Mouse (Mus musculus): Measurements from ENCODE around the gene Cdk9. TPM values are rescaled to one million over a fixed set of nuclear protein-coding genes. Genes with fewer than 3 reads are reported as not detected.

Cdk9 gene
- polyA plus RNA-seq, 1 experiment from 2014 or later, result 73.4 TPM

GRCm38 (mm10) chr2:32714117-32714986, 1.5 kb upstream of the Cdk9 start:
- H3K4me1 ChIP-seq (replicated peaks), result peaks cover 36% of the 10 kb centered on the region
- no peak for ATAC-seq (ENCODE audit: low FRiP score, low read depth)
- peak overlapping the region; percentile 85 for H3K4me2 ChIP-seq
- H3K4me3 ChIP-seq, result peak overlapping the region; percentile 86; the same call in 1 of the 2 replicates
- WGBS, result 63% methylated on average over 11 of the region's 11 CpGs
- H3K36me3 ChIP-seq, result peaks cover 9% of the 10 kb centered on the region
- H3K9me3 ChIP-seq, result no peaks in the 10 kb centered on the region
- peak overlapping the region; percentile 97 for H3K9ac ChIP-seq
- H3K27me3 ChIP-seq, result no peaks in the 10 kb centered on the region
- peak overlapping the region; percentile 100 for H3K27ac ChIP-seq (replicated peaks)

- Histone ChIP-seq H3K36me3 (peaks cover 25% of the 10 kb centered on the region), H3K27me3 (no peaks in the 10 kb centered on the region), H3K4me2 (peak overlapping the region; percentile 85), H3K4me1 (replicated peaks) (peaks cover 30% of the 10 kb centered on the region), H3K27ac (replicated peaks) (peak overlapping the region; percentile 100), H3K9ac (peak overlapping the region; percentile 97), H3K4me3 (peak overlapping the region; percentile 86), H3K9me3 (no peaks in the 10 kb centered on the region)
- ATAC-seq (ENCODE audit: low FRiP score, low read depth), result peak; percentile 81
- 0% methylated on average over 36 of the region's 44 CpGs for WGBS
Measured at GRCm38 (mm10) chr2:32712586-32712933, 316 bp downstream of the Cdk9 start.

- Histone ChIP-seq H3K4me1 (replicated peaks) (peaks cover 30% of the 10 kb centered on the region), H3K4me2 (peak overlapping the region; percentile 85), H3K9ac (peak overlapping the region; percentile 97), H3K4me3 (peak overlapping the region; percentile 86), H3K9me3 (no peaks in the 10 kb centered on the region), H3K36me3 (peaks cover 26% of the 10 kb centered on the region), H3K27ac (replicated peaks) (peak overlapping the region; percentile 100), H3K27me3 (no peaks in the 10 kb centered on the region)
- WGBS, result under 1% methylated on average over 41 of the region's 41 CpGs
- peak; percentile 17; the same call in 1 of the 2 replicates for ATAC-seq (ENCODE audit: low FRiP score, low read depth)
Measured at GRCm38 (mm10) chr2:32712108-32712551, 746 bp downstream of the Cdk9 start.

- H3K27ac ChIP-seq (replicated peaks), result peak overlapping the region; percentile 100; the same call in 1 of the 2 replicates
- WGBS, result 29% methylated on average over 9 of the region's 9 CpGs
- no peak for ATAC-seq (ENCODE audit: low FRiP score, low read depth)
Measured at GRCm38 (mm10) chr2:32711301-32712056, 1.4 kb downstream of the Cdk9 start.

GRCm38 (mm10) chr2:32710425-32710824, 2.5 kb downstream of the Cdk9 start:
- Histone ChIP-seq H3K9ac (no peak overlapping the region), H3K9me3 (no peaks in the 10 kb centered on the region), H3K27me3 (no peaks in the 10 kb centered on the region), H3K4me1 (replicated peaks) (peaks cover 30% of the 10 kb centered on the region), H3K27ac (replicated peaks) (no peak overlapping the region), H3K4me2 (no peak overlapping the region), H3K36me3 (peaks cover 43% of the 10 kb centered on the region), H3K4me3 (no peak overlapping the region)
- ATAC-seq (ENCODE audit: low FRiP score, low read depth), result no peak
- 89% methylated on average over 5 of the region's 5 CpGs for WGBS

More at GRCm38 (mm10) chr2:32711301-32712056, 1.4 kb downstream of the Cdk9 start:
- H3K4me2 ChIP-seq, result peak overlapping the region; percentile 85
- H3K36me3 ChIP-seq, result peaks cover 33% of the 10 kb centered on the region
- H3K4me3 ChIP-seq, result peak overlapping the region; percentile 86
- H3K4me1 ChIP-seq (replicated peaks), result peaks cover 30% of the 10 kb centered on the region
- H3K9ac ChIP-seq, result peak overlapping the region; percentile 97
- no peaks in the 10 kb centered on the region for H3K9me3 ChIP-seq
- no peaks in the 10 kb centered on the region for H3K27me3 ChIP-seq

- H3K4me1 ChIP-seq (replicated peaks), result peaks cover 26% of the 10 kb centered on the region
- H3K9me3 ChIP-seq, result no peaks in the 10 kb centered on the region
- no peak overlapping the region for H3K4me2 ChIP-seq
- no peak overlapping the region for H3K4me3 ChIP-seq
- WGBS, result 93% methylated on average over 20 of the region's 20 CpGs
- H3K27ac ChIP-seq (replicated peaks), result no peak overlapping the region
- no peak overlapping the region for H3K9ac ChIP-seq
- peaks cover 51% of the 10 kb centered on the region for H3K36me3 ChIP-seq
- no peak for ATAC-seq (ENCODE audit: low FRiP score, low read depth)
- H3K27me3 ChIP-seq, result no peaks in the 10 kb centered on the region
Measured at GRCm38 (mm10) chr2:32709521-32710137, 3.2 kb downstream of the Cdk9 start.

GRCm38 (mm10) chr2:32708643-32709042, 4.2 kb downstream of the Cdk9 start:
- ATAC-seq (ENCODE audit: low FRiP score, low read depth), result no peak
- Histone ChIP-seq H3K4me1 (replicated peaks) (peaks cover 16% of the 10 kb centered on the region), H3K36me3 (peaks cover 59% of the 10 kb centered on the region), H3K4me2 (no peak overlapping the region), H3K27me3 (no peaks in the 10 kb centered on the region), H3K9ac (no peak overlapping the region), H3K4me3 (no peak overlapping the region), H3K9me3 (no peaks in the 10 kb centered on the region), H3K27ac (replicated peaks) (no peak overlapping the region)
- WGBS, result 39% methylated on average over 3 of the region's 3 CpGs

GRCm38 (mm10) chr2:32706971-32707370, 5.9 kb downstream of the Cdk9 start:
- Histone ChIP-seq H3K4me1 (replicated peaks) (peaks cover 15% of the 10 kb centered on the region), H3K9ac (no peak overlapping the region), H3K9me3 (no peaks in the 10 kb centered on the region), H3K4me3 (no peak overlapping the region), H3K27ac (replicated peaks) (no peak overlapping the region), H3K36me3 (peaks cover 65% of the 10 kb centered on the region), H3K27me3 (no peaks in the 10 kb centered on the region), H3K4me2 (no peak overlapping the region)
- no peak for ATAC-seq (ENCODE audit: low FRiP score, low read depth)
- 94% methylated on average over 6 of the region's 6 CpGs for WGBS

- ATAC-seq (ENCODE audit: low FRiP score, low read depth), result no peak
- Histone ChIP-seq H3K9me3 (no peaks in the 10 kb centered on the region), H3K27ac (replicated peaks) (no peak overlapping the region), H3K4me1 (replicated peaks) (no peaks in the 10 kb centered on the region), H3K9ac (no peak overlapping the region), H3K27me3 (no peaks in the 10 kb centered on the region), H3K36me3 (peaks cover 61% of the 10 kb centered on the region), H3K4me2 (no peak overlapping the region), H3K4me3 (no peak overlapping the region)
- 93% methylated on average over 7 of the region's 7 CpGs for WGBS
Measured at GRCm38 (mm10) chr2:32705018-32705417, 7.9 kb downstream of the Cdk9 start.

- Histone ChIP-seq H3K4me3 (no peak within 1 kb of the TSS), H3K9me3 (no peaks in the 10 kb centered on the region), H3K4me2 (no peak within 1 kb of the TSS), H3K4me1 (replicated peaks) (no peaks in the 10 kb centered on the region), H3K36me3 (peaks cover 52% of the 10 kb centered on the region), H3K27ac (replicated peaks) (no peak within 1 kb of the TSS), H3K27me3 (no peaks in the 10 kb centered on the region), H3K9ac (no peak within 1 kb of the TSS)
- ATAC-seq (ENCODE audit: low FRiP score, low read depth), result no peak
- whole genome bisulfite sequencing, result 79% methylated on average over 2 of the region's 2 CpGs
Measured at GRCm38 (mm10) chr2:32704021-32704421, 8.9 kb downstream of the Cdk9 start, which contains the start of gene Fpgs. Fpgs (minus strand) TSS chr2:32704145.

GRCm38 (mm10) chr2:32703046-32703445, 9.8 kb downstream of the Cdk9 start:
- no peaks in the 10 kb centered on the region for H3K9me3 ChIP-seq
- 95% methylated on average over 8 of the region's 8 CpGs for WGBS
- ATAC-seq (ENCODE audit: low FRiP score, low read depth), result no peak

More at GRCm38 (mm10) chr2:32703046-32703445, 9.8 kb downstream of the Cdk9 start:
- H3K27ac ChIP-seq (replicated peaks), result no peak overlapping the region
- no peak overlapping the region for H3K4me2 ChIP-seq
- no peaks in the 10 kb centered on the region for H3K27me3 ChIP-seq
- peaks cover 42% of the 10 kb centered on the region for H3K36me3 ChIP-seq
- no peak overlapping the region for H3K9ac ChIP-seq
- no peak overlapping the region for H3K4me3 ChIP-seq
- H3K4me1 ChIP-seq (replicated peaks), result no peaks in the 10 kb centered on the region
